Mouse (Mus musculus): ENCODE data around the gene 9030612E09Rik. TPM values are rescaled to one million over a fixed set of nuclear protein-coding genes. Genes with fewer than 3 reads are reported as not detected.

The 9030612E09Rik gene
- polyA plus RNA-seq (2015; fragmentation: Nextera tagmentation; extraction: Ambion mirVana), result not detected in 2 replicates

DNA sequence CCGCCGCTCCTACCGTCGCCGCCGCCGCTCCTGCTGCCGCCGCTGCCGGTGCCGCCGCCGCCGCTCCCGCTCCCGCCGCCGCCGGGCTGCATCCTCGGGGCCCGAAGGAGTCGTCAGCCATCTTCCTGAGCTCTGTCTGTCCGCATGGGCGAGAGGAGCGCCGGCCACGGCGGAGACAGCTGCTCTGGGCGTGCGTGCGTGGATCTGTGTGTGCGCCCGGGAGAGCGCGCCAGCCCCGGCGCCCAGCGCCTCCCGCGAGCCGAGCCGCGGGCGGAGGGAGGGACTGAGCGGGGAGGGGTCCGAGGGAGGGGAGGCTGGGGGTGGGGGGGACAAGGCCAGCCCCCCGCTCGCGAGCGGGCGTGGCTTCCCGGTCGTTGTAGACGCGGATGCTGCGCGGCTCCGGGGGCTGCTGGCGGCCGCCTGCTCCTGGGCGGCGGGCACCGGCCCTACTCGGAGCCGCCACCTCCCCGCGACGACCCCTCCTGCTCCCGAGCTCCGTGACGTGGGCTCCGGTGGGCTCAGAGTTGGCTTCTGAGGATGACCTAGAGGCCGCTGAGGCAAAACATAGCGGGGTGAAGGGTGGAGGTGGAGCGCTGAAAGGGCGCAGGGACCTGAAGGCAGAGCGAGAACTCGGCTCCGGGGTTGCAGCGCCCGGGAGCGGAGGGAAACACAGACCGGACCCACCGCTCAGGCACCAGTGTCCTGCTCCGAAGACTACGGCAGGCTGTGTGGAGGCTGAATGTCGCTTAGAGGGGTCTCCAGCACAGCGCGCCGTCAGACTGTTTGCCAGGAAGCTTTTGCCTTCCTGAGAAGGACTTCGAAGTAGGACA is at the start of gene 9030612E09Rik, which contains the start of gene Sobp:
9030612E09Rik (plus strand) TSS at position 379 of the 830 bp plus-strand sequence.
Sobp (minus strand) TSS at position 205 of the 830 bp plus-strand sequence.
- 1% methylated on average over 54 of the region's 91 CpGs for WGBS (ENCODE audit: insufficient replicate concordance)
- Histone ChIP-seq H3K9ac (replicated peaks) (peak within 1 kb of the TSS; percentile 4; the same call in 1 of the 2 replicates), H3K27ac (ENCODE audit: low read depth) (no peak within 1 kb of the TSS), H3K4me3 (ENCODE audit: low read depth, low read length) (peak within 1 kb of the TSS; percentile 56), H3K27me3 (ENCODE audit: insufficient read depth, low read length) (peaks cover 81% of the 10 kb centered on the region), H3K36me3 (replicated peaks; ENCODE audit: insufficient read depth, low read length) (no peaks in the 10 kb centered on the region), H3K4me2 (ENCODE audit: low read depth, low read length) (peak within 1 kb of the TSS; percentile 86), H3K4me1 (ENCODE audit: insufficient read depth) (peaks cover 12% of the 10 kb centered on the region), H3K9me3 (ENCODE audit: low read length) (no peaks in the 10 kb centered on the region)
- DNase-seq (peak; percentile 22), ATAC-seq (no peak)
- TF ChIP-seq CTCF (IDR thresholded peaks at IDR 0.05; ENCODE audit: low read depth) (no peak), EP300 (IDR thresholded peaks at IDR 0.05; ENCODE audit: low read depth) (no peak)

DNA sequence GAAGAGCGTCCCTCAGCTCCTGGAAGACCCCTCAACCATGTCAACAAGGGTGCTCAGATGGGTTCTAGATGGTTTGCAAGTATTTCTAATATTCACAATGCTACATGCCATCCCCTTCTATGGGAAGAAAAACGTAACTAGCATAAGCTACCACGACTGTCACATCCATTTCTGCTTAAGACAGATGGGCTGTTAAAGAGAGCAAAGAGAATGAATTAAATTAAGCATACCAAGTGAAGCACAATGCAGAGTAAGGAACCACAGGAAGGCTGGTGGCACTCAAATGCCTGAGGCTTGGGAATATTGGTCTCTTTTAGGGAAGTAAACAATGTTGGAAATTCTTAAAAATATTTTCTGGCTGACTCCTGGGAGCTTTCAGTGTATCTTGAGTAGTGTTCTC is 45.8 kb upstream of the 9030612E09Rik start:
- H3K27me3 ChIP-seq (ENCODE audit: insufficient read depth, low read length), result no peaks in the 10 kb centered on the region
- 71% methylated on average over 3 of the region's 3 CpGs for WGBS (ENCODE audit: insufficient replicate concordance)
- no peak for TF ChIP-seq CTCF (IDR thresholded peaks at IDR 0.05; ENCODE audit: low read depth)
- no peak for TF ChIP-seq EP300 (IDR thresholded peaks at IDR 0.05; ENCODE audit: low read depth)
- ATAC-seq (no peak), DNase-seq (no peak)
- H3K4me3 ChIP-seq (ENCODE audit: low read depth, low read length), result no peak overlapping the region
- H3K4me1 ChIP-seq (ENCODE audit: insufficient read depth), result no peaks in the 10 kb centered on the region
- H3K36me3 ChIP-seq (replicated peaks; ENCODE audit: insufficient read depth, low read length), result no peaks in the 10 kb centered on the region
- no peak overlapping the region for H3K27ac ChIP-seq (ENCODE audit: low read depth)
- no peak overlapping the region for H3K4me2 ChIP-seq (ENCODE audit: low read depth, low read length)
- no peak overlapping the region for H3K9ac ChIP-seq (replicated peaks)
- H3K9me3 ChIP-seq (ENCODE audit: low read length), result no peaks in the 10 kb centered on the region

DNA sequence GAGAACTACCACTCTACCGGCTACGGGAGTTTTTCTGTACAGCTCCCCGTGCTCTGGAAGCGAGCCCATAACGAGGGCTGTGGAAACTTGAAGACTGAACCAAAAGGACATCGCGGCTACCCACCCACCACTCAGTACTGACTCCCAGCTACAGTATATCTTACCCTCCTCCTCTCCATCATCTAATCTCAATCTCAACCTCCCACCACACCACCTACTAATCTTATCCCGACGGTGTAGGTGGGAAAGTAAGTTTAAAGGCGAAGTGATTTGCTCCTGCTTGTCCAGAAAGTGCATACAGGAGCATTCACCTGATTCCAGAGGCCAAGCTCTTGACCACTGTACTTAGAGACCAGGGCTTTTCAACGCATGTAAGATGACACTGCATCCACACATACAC is 40.5 kb upstream of the 9030612E09Rik start:
- DNase-seq, result no peak
- no peak overlapping the region for H3K4me3 ChIP-seq (ENCODE audit: low read depth, low read length)
- WGBS (ENCODE audit: insufficient replicate concordance), result 83% methylated on average over 11 of the region's 11 CpGs

DNA sequence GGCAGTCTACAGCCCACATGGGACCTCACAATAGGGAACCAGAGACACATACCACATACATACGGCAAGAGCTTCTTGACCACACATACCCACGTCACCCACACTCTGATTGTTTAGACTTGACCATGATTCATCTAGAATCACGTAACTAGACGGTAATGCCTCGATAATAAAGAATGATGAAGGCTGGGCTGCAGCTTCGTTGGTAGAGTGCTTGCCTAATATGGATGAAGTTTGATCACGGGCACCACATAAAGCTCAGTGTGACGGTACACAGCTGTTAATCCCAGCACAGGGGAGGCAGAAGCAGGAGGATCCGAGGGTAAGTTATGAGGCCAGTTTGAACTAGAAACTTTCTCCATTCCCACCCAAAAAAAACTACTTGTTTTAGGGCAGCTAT is 31.3 kb upstream of the 9030612E09Rik start:
- TF ChIP-seq EP300 (IDR thresholded peaks at IDR 0.05; ENCODE audit: low read depth) (no peak), CTCF (IDR thresholded peaks at IDR 0.05; ENCODE audit: low read depth) (no peak)
- Histone ChIP-seq H3K27me3 (ENCODE audit: insufficient read depth, low read length) (no peaks in the 10 kb centered on the region), H3K36me3 (replicated peaks; ENCODE audit: insufficient read depth, low read length) (no peaks in the 10 kb centered on the region), H3K27ac (ENCODE audit: low read depth) (no peak overlapping the region), H3K4me3 (ENCODE audit: low read depth, low read length) (no peak overlapping the region), H3K9me3 (ENCODE audit: low read length) (no peaks in the 10 kb centered on the region), H3K4me2 (ENCODE audit: low read depth, low read length) (no peak overlapping the region), H3K4me1 (ENCODE audit: insufficient read depth) (no peaks in the 10 kb centered on the region), H3K9ac (replicated peaks) (no peak overlapping the region)
- 80% methylated on average over 9 of the region's 9 CpGs for WGBS (ENCODE audit: insufficient replicate concordance)
- DNase-seq, result no peak
- no peak for ATAC-seq

More for the DNA sequence above, 40.5 kb upstream of the 9030612E09Rik start:
- no peak overlapping the region for H3K4me2 ChIP-seq (ENCODE audit: low read depth, low read length)
- no peak overlapping the region for H3K9ac ChIP-seq (replicated peaks)
- H3K4me1 ChIP-seq (ENCODE audit: insufficient read depth), result no peaks in the 10 kb centered on the region
- TF ChIP-seq CTCF (IDR thresholded peaks at IDR 0.05; ENCODE audit: low read depth), result no peak
- H3K27ac ChIP-seq (ENCODE audit: low read depth), result no peak overlapping the region
- no peak for ATAC-seq
- no peaks in the 10 kb centered on the region for H3K9me3 ChIP-seq (ENCODE audit: low read length)
- H3K27me3 ChIP-seq (ENCODE audit: insufficient read depth, low read length), result no peaks in the 10 kb centered on the region
- no peaks in the 10 kb centered on the region for H3K36me3 ChIP-seq (replicated peaks; ENCODE audit: insufficient read depth, low read length)

DNA sequence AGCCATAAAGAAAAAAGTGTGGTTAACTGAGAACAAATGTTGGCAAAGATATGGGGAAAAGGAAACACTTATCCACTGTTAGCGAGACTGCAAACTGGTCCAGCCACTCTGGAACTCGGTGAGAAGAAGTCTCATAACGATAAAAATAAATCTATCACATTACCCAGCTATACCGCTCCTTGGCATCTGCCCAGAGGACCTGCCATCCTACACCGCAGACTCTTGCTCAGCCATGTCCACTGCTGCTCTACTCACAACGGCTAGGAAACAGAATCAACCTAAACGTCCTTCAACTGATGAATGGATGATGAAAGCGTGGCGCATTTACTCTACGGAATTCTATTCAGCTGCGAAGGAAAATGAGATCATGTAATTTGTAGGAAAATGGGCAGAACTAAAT is 26.0 kb upstream of the 9030612E09Rik start:
- TF ChIP-seq CTCF (IDR thresholded peaks at IDR 0.05; ENCODE audit: low read depth), result no peak
- no peak for TF ChIP-seq EP300 (IDR thresholded peaks at IDR 0.05; ENCODE audit: low read depth)
- H3K27me3 ChIP-seq (ENCODE audit: insufficient read depth, low read length), result no peaks in the 10 kb centered on the region
- ATAC-seq, result no peak
- H3K4me2 ChIP-seq (ENCODE audit: low read depth, low read length), result no peak overlapping the region
- 73% methylated on average over 11 of the region's 11 CpGs for WGBS (ENCODE audit: insufficient replicate concordance)
- no peaks in the 10 kb centered on the region for H3K36me3 ChIP-seq (replicated peaks; ENCODE audit: insufficient read depth, low read length)
- no peak for DNase-seq
- H3K4me1 ChIP-seq (ENCODE audit: insufficient read depth), result no peaks in the 10 kb centered on the region
- no peak overlapping the region for H3K9ac ChIP-seq (replicated peaks)
- no peak overlapping the region for H3K4me3 ChIP-seq (ENCODE audit: low read depth, low read length)
- no peak overlapping the region for H3K27ac ChIP-seq (ENCODE audit: low read depth)
- H3K9me3 ChIP-seq (ENCODE audit: low read length), result no peaks in the 10 kb centered on the region

DNA sequence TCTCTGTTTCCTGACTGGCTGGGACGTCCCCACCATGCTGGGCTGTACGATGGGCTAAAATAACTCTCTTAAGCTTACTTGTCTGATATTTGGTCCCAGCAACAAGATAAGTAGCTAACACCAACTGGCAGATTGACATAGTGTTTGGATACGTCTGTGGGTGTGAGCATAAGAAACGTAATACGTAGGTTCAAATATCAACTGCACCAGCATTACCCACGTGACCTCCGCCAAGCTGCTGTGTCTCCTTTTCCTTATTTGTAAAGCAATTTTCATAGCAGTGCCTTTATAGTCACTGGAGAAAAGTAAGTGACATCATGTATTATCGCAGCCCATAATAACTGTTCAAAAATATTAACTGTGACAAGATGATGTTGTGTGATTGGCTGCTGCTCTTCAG is 21.9 kb upstream of the 9030612E09Rik start:
- H3K27me3 ChIP-seq (ENCODE audit: insufficient read depth, low read length), result no peaks in the 10 kb centered on the region
- H3K4me2 ChIP-seq (ENCODE audit: low read depth, low read length), result no peak overlapping the region
- TF ChIP-seq CTCF (IDR thresholded peaks at IDR 0.05; ENCODE audit: low read depth), result no peak
- TF ChIP-seq EP300 (IDR thresholded peaks at IDR 0.05; ENCODE audit: low read depth), result no peak
- H3K4me3 ChIP-seq (ENCODE audit: low read depth, low read length), result no peak overlapping the region
- H3K9me3 ChIP-seq (ENCODE audit: low read length), result no peaks in the 10 kb centered on the region
- ATAC-seq, result no peak
- no peaks in the 10 kb centered on the region for H3K36me3 ChIP-seq (replicated peaks; ENCODE audit: insufficient read depth, low read length)
- no peak overlapping the region for H3K9ac ChIP-seq (replicated peaks)
- H3K4me1 ChIP-seq (ENCODE audit: insufficient read depth), result no peaks in the 10 kb centered on the region
- H3K27ac ChIP-seq (ENCODE audit: low read depth), result no peak overlapping the region
- 83% methylated on average over 8 of the region's 8 CpGs for WGBS (ENCODE audit: insufficient replicate concordance)
- DNase-seq, result no peak

Data from liver, postnatal 0 days (tissue).